Mouse (Mus musculus) embryonic facial prominence, embryonic 14.5 days (tissue): Measurements from ENCODE around the gene Pmch. TPM values are rescaled to one million over a fixed set of nuclear protein-coding genes. Genes with fewer than 3 reads are reported as not detected.

Source experiments
- ATAC-seq: fragments of 200-750 bp; cut with Nextera tagmentation; 2 replicates; pipeline ENCODE4 v1.8.0; 2017; ENCODE audit warnings: low read depth, moderate number of reproducible peaks, moderate TSS enrichment
- DNase-seq: peaks from one replicate; pipeline ENCODE4 v3.0.0-alpha.2; 2015; ENCODE audit warnings: low spot score
- H3K27ac ChIP-seq: fragments of 300-500 bp; sonication (generic); replicated peaks from 2 replicates; pipeline ENCODE4 v1.5.1; 2014; ENCODE audit warnings: low read depth, mild to moderate bottlenecking, low read length, moderate library complexity
- H3K27me3 ChIP-seq: fragments of 300-500 bp; sonication (generic); replicated peaks from 2 replicates; pipeline ENCODE4 v1.6.1; 2014; ENCODE audit warnings: low read length; ENCODE audit not compliant: control insufficient read depth, insufficient read depth
- H3K36me3 ChIP-seq: fragments of 300-500 bp; sonication (generic); 2 replicates; pipeline ENCODE4 v1.6.1; 2014; ENCODE audit warnings: low read length, mixed read lengths; ENCODE audit not compliant: control insufficient read depth, insufficient read depth
- H3K4me1 ChIP-seq: fragments of 300-500 bp; sonication (generic); 2 replicates; pipeline ENCODE4 v1.6.1; 2014; ENCODE audit warnings: antibody characterized with exemption, low read length; ENCODE audit not compliant: control insufficient read depth, insufficient read depth
- H3K4me2 ChIP-seq: fragments of 300-500 bp; sonication (generic); 2 replicates; pipeline ENCODE4 v1.6.1; 2014; ENCODE audit warnings: low read depth, mild to moderate bottlenecking, low read length, moderate library complexity, mixed read lengths
- H3K4me3 ChIP-seq: fragments of 300-500 bp; sonication (generic); 2 replicates; pipeline ENCODE4 v1.5.1; 2014; ENCODE audit warnings: low read depth, mild to moderate bottlenecking, low read length
- H3K9ac ChIP-seq: fragments of 300-500 bp; sonication (generic); 2 replicates; pipeline ENCODE4 v1.6.1; 2014; ENCODE audit warnings: low read depth, mild to moderate bottlenecking, low read length, moderate library complexity, mixed read lengths
- H3K9me3 ChIP-seq: fragments of 300-500 bp; sonication (generic); 2 replicates; pipeline ENCODE4 v1.6.1; 2016; ENCODE audit warnings: low read length; ENCODE audit not compliant: control insufficient read depth
- WGBS: fragments of 180-500 bp; shearing (Covaris S2); extraction: QIAGEN DNeasy Blood & Tissue Kit; methylation state at CpG from one replicate; pipeline ENCODE4 v1.1.7; 2014; 5-methylcytosine and 5-hydroxymethylcytosine counted together
- polyA plus RNA-seq: library from polyadenylated mRNA; unstranded; fragments of >200 nt; fragmentation: Nextera tagmentation; extraction: Ambion mirVana; gene quantifications from 2 replicates; pipeline ENCODE4 v1.2.1, GENCODE M21; 2014

Gene Pmch
- polyA plus RNA-seq, result 0.75 and 1.2 TPM in 2 replicates

DNA sequence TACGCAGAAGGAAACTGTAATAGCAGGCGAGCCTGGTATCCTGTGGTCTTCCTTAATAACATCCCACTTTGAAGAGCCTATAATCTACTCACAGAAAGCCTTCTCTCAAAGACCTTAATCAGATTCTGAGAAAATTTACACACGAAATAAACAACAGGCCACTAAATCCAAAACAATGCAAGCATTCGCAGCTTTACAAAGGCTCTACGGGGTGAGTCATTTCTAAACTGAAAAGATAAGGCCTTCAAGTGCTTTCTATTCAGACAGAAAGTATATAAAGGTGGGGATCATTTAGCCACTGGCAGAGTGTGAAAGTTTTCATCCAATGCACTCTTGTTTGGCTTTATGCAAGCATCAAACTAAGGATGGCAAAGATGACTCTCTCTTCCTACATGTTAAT lies at the start of gene Pmch:
Pmch (plus strand) TSS at position 301 of the 400 bp plus-strand sequence.
- no peak within 1 kb of the TSS for H3K9ac ChIP-seq
- no peak for DNase-seq
- no peak within 1 kb of the TSS for H3K27ac ChIP-seq
- no peak for ATAC-seq
- no peak within 1 kb of the TSS for H3K4me3 ChIP-seq
- no peaks in the 10 kb centered on the region for H3K4me1 ChIP-seq
- peaks cover 22% of the 10 kb centered on the region for H3K36me3 ChIP-seq
- no peaks in the 10 kb centered on the region for H3K9me3 ChIP-seq
- H3K4me2 ChIP-seq, result no peak within 1 kb of the TSS
- H3K27me3 ChIP-seq, result no peaks in the 10 kb centered on the region
- 77% methylated on average over 5 of the region's 5 CpGs for WGBS

DNA sequence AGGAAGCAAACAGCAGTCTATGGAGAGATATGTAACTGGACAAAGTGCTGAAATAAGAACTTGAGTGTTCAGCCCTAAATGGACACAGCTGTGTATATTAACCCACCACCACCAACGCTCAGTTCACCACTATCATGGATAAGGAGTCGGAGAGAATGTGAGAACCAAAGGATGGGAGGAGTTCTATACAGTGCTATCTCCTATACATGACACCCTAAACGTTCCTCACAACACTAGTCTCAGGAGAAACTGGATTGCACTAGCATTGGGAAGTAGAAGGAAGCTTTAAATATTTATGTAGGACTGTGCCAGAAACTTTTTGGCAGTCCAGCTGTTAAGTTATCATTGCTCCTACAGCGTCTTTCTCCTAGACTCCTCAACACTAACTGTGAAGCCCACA lies 46.6 kb upstream of the Pmch start:
- no peaks in the 10 kb centered on the region for H3K27me3 ChIP-seq
- peaks cover 18% of the 10 kb centered on the region for H3K4me1 ChIP-seq
- H3K9me3 ChIP-seq, result 0 out of 2 replicates have a peak, but pooled peaks cover 6% of the 10 kb centered on the region
- H3K27ac ChIP-seq, result peak overlapping the region; percentile 57; the same call in 1 of the 2 replicates
- H3K4me3 ChIP-seq, result no peak overlapping the region
- no peaks in the 10 kb centered on the region for H3K36me3 ChIP-seq
- whole genome bisulfite sequencing, result 51% methylated on average over 4 of the region's 4 CpGs
- ATAC-seq, result 0 out of 2 replicates have a peak, but pooled peaks have one; percentile 30
- H3K9ac ChIP-seq, result no peak overlapping the region
- H3K4me2 ChIP-seq, result no peak overlapping the region
- peak; percentile 32 for DNase-seq

DNA sequence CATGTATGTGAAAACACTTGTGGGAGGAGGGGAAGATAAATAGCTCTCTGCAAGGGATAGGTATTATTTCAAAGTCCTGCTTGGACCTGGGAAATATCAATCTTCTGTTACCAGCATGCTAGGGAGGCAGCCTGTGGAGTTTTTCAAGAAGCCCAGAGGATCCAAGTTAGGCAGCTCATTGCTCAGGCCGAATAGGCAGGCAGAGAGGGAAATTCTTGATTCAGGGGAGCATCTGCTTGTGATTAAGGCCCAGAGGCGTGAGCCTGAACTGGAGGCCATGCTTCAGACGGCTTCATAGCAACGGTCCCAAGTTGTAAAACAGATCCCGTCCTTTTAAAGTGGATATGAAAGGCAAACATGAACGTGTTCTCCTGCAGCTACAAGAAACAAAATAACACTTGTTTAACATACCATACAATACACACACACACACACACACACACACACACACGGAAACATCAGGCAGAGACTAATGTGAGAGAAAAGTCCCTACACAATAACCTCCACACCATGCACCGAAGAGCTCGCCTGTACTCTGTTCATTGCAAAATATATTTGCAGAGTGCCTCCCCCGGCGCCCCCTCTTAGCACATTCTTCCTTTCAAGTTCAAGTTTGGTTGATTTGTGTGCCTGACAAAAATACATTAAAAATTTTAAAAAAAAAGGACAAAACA lies 44.6 kb upstream of the Pmch start:
- H3K27ac ChIP-seq, result peak overlapping the region; percentile 86
- no peaks in the 10 kb centered on the region for H3K36me3 ChIP-seq
- no peaks in the 10 kb centered on the region for H3K27me3 ChIP-seq
- WGBS, result 20% methylated on average over 11 of the region's 11 CpGs
- DNase-seq (peak; percentile 93), ATAC-seq (peak; percentile 89)
- no peak overlapping the region for H3K4me3 ChIP-seq
- no peaks in the 10 kb centered on the region for H3K9me3 ChIP-seq
- H3K9ac ChIP-seq, result no peak overlapping the region
- no peak overlapping the region for H3K4me2 ChIP-seq
- H3K4me1 ChIP-seq, result peaks cover 18% of the 10 kb centered on the region

DNA sequence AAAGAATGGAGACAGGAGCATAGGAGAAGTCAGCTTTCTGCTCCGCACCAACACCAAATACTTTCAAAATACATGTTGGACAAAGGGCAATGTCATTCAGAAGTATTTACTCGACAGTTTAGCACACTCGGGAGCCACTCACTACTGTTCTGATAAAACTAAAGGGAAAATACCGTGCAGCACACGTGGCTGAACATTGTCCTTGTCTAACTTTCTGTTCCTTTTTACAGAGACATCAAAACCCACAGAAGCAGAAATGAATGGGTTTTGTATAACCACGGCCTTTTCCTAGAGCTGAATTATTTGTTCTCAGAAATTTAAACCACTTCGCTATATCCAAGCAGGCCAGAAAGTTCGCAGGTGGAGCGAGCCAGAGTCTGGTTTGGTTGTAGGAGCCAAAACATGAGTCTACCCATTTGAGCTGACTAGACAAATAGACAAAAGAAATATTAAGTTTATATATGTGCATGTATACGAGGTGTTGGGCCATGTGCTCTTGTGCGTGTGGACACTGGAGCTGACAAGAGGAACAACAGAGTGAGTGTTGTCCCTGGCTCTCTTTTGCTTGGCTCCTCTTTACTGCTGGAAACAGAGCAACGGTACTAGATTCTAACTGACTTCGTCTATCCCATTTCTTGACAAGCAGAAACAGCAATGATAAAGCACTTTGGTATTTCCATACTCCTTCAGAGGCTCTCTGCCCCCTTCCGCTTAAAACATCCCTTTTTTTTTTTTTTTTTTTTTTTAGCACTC lies 36.5 kb upstream of the Pmch start:
- 71% methylated on average over 14 of the region's 14 CpGs for WGBS
- ATAC-seq, result no peak
- no peaks in the 10 kb centered on the region for H3K9me3 ChIP-seq
- no peak for DNase-seq
- no peaks in the 10 kb centered on the region for H3K4me1 ChIP-seq
- H3K4me2 ChIP-seq, result no peak overlapping the region
- H3K27ac ChIP-seq, result no peak overlapping the region
- no peaks in the 10 kb centered on the region for H3K36me3 ChIP-seq
- H3K4me3 ChIP-seq, result no peak overlapping the region
- H3K27me3 ChIP-seq, result no peaks in the 10 kb centered on the region
- H3K9ac ChIP-seq, result no peak overlapping the region

DNA sequence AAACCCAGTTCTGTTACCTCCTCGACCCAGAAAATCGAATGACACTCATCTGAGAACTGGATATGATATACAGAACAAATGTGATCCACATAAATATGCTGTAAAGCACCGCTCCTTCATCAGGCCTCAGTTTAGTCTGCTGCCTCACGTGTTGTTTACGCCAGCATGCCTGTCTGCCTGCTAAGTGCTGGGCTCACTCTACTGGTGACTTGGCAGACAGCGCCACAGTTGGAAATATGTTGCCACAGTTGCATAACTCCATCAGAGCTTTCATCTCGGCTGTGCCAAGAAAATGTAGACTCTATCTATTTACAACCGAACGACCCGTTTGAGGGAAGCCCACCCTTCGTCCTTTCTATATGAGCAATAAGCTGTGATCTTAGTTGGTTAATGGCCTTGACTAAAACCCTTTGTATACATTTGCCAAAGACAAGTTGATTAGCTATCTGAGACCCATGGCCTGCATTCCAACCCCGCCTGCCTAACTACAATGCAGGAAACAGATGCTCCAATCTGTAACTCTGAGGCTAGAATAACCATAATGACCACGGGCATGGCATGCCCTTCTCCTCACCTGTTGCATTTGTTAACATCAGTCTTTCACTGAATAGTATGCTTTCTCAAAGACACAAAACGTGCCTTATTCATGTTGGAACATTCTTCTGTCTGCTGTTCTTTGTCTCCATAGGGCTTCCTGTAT lies 33.8 kb upstream of the Pmch start:
- Histone ChIP-seq H3K4me2 (no peak overlapping the region), H3K9ac (no peak overlapping the region), H3K9me3 (no peaks in the 10 kb centered on the region), H3K4me1 (no peaks in the 10 kb centered on the region), H3K4me3 (no peak overlapping the region), H3K36me3 (no peaks in the 10 kb centered on the region), H3K27ac (no peak overlapping the region), H3K27me3 (no peaks in the 10 kb centered on the region)
- 73% methylated on average over 14 of the region's 14 CpGs for WGBS
- DNase-seq (peak; percentile 73), ATAC-seq (peak; percentile 68; the same call in 1 of the 2 replicates)

DNA sequence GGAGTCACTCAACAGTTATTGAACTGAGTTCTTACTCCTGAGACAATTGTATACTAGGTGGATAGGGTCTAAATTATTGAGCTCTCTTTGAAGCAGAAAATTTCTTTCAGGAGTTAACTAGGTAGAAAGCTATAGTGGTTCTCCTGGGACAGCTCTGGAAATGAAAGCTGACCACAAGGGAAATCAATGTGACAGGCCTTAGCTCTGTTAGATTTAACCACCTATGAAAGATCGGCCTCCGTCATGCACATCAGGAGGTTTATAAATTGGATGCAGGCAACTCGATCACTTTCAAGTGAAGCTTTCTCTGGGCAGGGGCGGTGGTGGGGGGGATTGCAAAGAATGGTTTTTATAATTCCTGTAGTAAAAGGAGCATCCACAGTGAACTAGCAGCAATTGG lies 27.4 kb upstream of the Pmch start:
- Histone ChIP-seq H3K4me3 (no peak overlapping the region), H3K27ac (peak overlapping the region; percentile 58), H3K4me1 (peaks cover 9% of the 10 kb centered on the region), H3K36me3 (no peaks in the 10 kb centered on the region), H3K9ac (no peak overlapping the region), H3K27me3 (no peaks in the 10 kb centered on the region), H3K4me2 (no peak overlapping the region), H3K9me3 (no peaks in the 10 kb centered on the region)
- peak; percentile 30; the same call in 1 of the 2 replicates for ATAC-seq
- 32% methylated on average over 4 of the region's 4 CpGs for WGBS
- peak; percentile 59 for DNase-seq

DNA sequence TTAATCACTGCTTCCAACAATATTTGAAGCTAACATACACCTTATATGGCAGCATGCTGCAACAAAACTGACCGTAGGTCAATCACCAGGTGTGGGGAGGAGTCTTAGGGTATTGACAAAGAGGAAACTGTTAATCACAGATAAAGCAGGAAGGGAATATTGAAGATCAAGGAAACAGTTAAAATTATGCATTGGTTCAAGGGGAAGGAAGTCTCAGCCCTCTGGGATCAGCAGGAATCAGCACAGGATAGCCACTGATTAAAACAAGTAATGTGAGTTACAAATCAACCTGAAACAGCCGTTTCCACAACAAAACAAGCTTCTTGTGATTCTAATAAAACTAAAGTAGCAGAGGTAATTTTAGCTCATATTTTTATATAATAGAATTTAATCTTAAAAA lies 26.0 kb upstream of the Pmch start:
- no peak for DNase-seq
- Histone ChIP-seq H3K4me2 (no peak overlapping the region), H3K36me3 (no peaks in the 10 kb centered on the region), H3K9ac (no peak overlapping the region), H3K4me3 (no peak overlapping the region), H3K9me3 (no peaks in the 10 kb centered on the region), H3K27ac (no peak overlapping the region), H3K27me3 (no peaks in the 10 kb centered on the region), H3K4me1 (peaks cover 9% of the 10 kb centered on the region)
- 53% methylated on average over 2 of the region's 2 CpGs for WGBS
- no peak for ATAC-seq

DNA sequence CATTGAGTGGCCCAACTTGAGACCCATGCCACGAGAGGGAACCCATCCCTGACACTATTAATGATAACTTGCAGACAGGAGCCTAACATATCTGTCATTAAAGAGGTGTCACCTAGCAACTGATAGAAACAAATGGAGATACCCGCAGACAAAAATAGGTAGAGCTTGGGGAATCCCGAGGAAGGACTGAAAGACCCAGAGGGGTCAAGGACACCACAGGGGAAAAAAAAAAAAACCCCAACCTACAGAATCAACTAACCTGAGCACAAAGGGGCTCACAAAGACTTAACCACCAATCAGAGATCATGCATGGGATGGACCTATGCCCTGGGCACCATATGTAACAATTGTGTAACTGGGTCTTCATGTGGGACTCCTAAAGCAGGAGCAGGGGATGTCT lies 23.5 kb upstream of the Pmch start:
- DNase-seq, result no peak
- 76% methylated on average over 3 of the region's 3 CpGs for WGBS
- no peaks in the 10 kb centered on the region for H3K9me3 ChIP-seq
- H3K27ac ChIP-seq, result no peak overlapping the region
- H3K36me3 ChIP-seq, result no peaks in the 10 kb centered on the region
- no peak overlapping the region for H3K9ac ChIP-seq
- H3K4me2 ChIP-seq, result no peak overlapping the region
- no peaks in the 10 kb centered on the region for H3K27me3 ChIP-seq
- H3K4me1 ChIP-seq, result peaks cover 9% of the 10 kb centered on the region
- ATAC-seq, result no peak
- no peak overlapping the region for H3K4me3 ChIP-seq
